Mouse (Mus musculus) left cerebral cortex, adult 6 months (tissue): ENCODE data around the gene Lgi2. TPM values are rescaled to one million over a fixed set of nuclear protein-coding genes. Genes with fewer than 3 reads are reported as not detected.

Experiments
- long read RNA-seq, 2 experiments: library from polyadenylated mRNA; unstranded; transcript quantifications; one replicate each; pipeline ENCODE4 v2.0.0; 2019 to 2020
- polyA plus RNA-seq: library from polyadenylated mRNA; unstranded; fragments of <200 nt; fragmentation: Nextera tagmentation; gene quantifications from 2 replicates; pipeline ENCODE4 v1.2.3, GENCODE M21; 2021

Gene Lgi2
- 4.3 and 4.9 TPM in 2 replicates for polyA plus RNA-seq
- long read RNA-seq, experiment 1, full-length matches to known transcripts, result 6 of 29 reads
- long read RNA-seq, experiment 1, partial matches to known transcripts, result 1 of 29 reads
- long read RNA-seq, experiment 1, other reads (novel, unspliced or antisense), result 22 of 29 reads
- long read RNA-seq, experiment 2, full-length matches to known transcripts, result 5 of 23 reads
- long read RNA-seq, experiment 2, partial matches to known transcripts, result 4 of 23 reads
- long read RNA-seq, experiment 2, other reads (novel, unspliced or antisense), result 14 of 23 reads

DNA sequence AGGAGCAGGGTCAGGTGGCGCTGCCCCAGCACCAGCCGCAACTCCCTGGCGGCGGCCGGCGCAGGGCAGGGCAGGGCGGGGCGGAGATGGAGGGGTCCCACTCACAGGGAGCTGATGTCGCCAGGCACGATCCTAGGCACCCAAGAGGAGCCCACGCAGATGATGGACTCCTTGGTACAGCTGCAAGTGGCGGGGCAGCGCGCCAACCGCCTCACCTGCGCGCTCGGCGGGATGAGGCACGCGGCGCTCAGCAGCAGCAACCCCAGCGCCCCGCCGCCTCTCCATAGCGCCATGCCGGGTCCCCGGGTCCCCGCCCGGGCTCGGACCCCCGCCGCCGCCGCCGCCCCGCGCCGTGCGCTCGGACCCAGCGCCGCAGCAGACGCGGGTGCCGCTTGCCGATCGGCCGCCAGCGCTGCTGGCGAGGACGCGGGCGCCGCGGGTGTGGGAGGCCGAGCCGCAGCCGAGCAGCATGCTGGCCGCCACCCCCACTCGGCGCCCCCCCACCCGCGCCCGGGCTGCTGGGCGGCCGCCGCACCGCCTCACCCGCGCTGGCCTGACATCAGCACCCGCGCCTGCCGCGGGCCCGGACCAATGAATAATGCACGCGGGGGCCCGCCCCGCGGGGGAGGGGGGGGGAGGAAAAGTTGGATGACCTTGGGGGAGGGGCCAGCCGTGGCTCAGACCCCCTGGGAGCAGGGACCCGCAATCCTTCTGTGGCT is at the start of gene Lgi2:
Gene Lgi2 (minus strand): TSS at position 650 of the 719 bp plus-strand sequence.

Other genes starting within 250 kb of the Lgi2 start
- 7.9 and 10.6 TPM in 2 replicates for gene Sod3, start 202.7 kb downstream of the Lgi2 start, polyA plus RNA-seq
- 8.6 and 15.5 TPM in 2 replicates for gene Ccdc149, start 94.9 kb downstream of the Lgi2 start, polyA plus RNA-seq
- 3.1 and 5.2 TPM in 2 replicates for gene Sepsecs, start 103.2 kb upstream of the Lgi2 start, polyA plus RNA-seq
- 1.0 and 1.5 TPM in 2 replicates for gene Pi4k2b, start 175.1 kb upstream of the Lgi2 start, polyA plus RNA-seq
- 5.8 and 6.8 TPM in 2 replicates for gene Zcchc4, start 208.9 kb upstream of the Lgi2 start, polyA plus RNA-seq